Mouse (Mus musculus) hindbrain, embryonic 16.5 days (tissue): ENCODE measurements around the gene 0610030E20Rik. TPM values are rescaled to one million over a fixed set of nuclear protein-coding genes. Genes with fewer than 3 reads are reported as not detected.

ENCODE experiments used
- ATAC-seq: fragments of 200-750 bp; cut with Nextera tagmentation; 2 replicates; pipeline ENCODE4 v1.8.0; 2017; ENCODE audit warnings: moderate TSS enrichment, moderate library complexity
- H3K27ac ChIP-seq: fragments of 300-500 bp; sonication (generic); 2 replicates; pipeline ENCODE4 v1.5.1; 2014; ENCODE audit warnings: low read depth, mild to moderate bottlenecking, control low read depth, low read length, moderate library complexity
- H3K27me3 ChIP-seq: fragments of 300-500 bp; sonication (generic); replicated peaks from 2 replicates; pipeline ENCODE4 v1.6.1; 2014; ENCODE audit warnings: low read length; ENCODE audit not compliant: control insufficient read depth, insufficient read depth
- H3K36me3 ChIP-seq: fragments of 300-500 bp; sonication (generic); 2 replicates; pipeline ENCODE4 v1.6.1; 2014; ENCODE audit warnings: mild to moderate bottlenecking, low read length, moderate library complexity, mixed read lengths; ENCODE audit not compliant: control insufficient read depth, insufficient read depth
- H3K4me1 ChIP-seq: fragments of 300-500 bp; sonication (generic); 2 replicates; pipeline ENCODE4 v1.6.1; 2014; ENCODE audit warnings: low read depth, low read length; ENCODE audit not compliant: control insufficient read depth, insufficient read depth
- H3K4me2 ChIP-seq: fragments of 300-500 bp; sonication (generic); 2 replicates; pipeline ENCODE4 v1.6.1; 2014; ENCODE audit warnings: mild to moderate bottlenecking, low read length, control low read depth, moderate library complexity
- H3K4me3 ChIP-seq: fragments of 300-500 bp; sonication (generic); 2 replicates; pipeline ENCODE4 v1.5.1; 2014; ENCODE audit warnings: mild to moderate bottlenecking, low read length, control low read depth, moderate library complexity
- H3K9ac ChIP-seq: fragments of 300-500 bp; sonication (generic); 2 replicates; pipeline ENCODE4 v1.6.1; 2014; ENCODE audit warnings: low read depth, mild to moderate bottlenecking, control low read depth, low read length, moderate library complexity
- H3K9me3 ChIP-seq: fragments of 300-500 bp; sonication (generic); 2 replicates; pipeline ENCODE4 v1.6.1; 2014; ENCODE audit warnings: mild to moderate bottlenecking, low read length, moderate library complexity; ENCODE audit not compliant: control insufficient read depth
- WGBS: fragments of 180-500 bp; shearing (Covaris S2); extraction: QIAGEN DNeasy Blood & Tissue Kit; methylation state at CpG from one replicate; pipeline ENCODE4 v1.1.7; 2014; 5-methylcytosine and 5-hydroxymethylcytosine counted together
- polyA plus RNA-seq: library from polyadenylated mRNA; unstranded; fragments of >200 nt; fragmentation: Nextera tagmentation; extraction: Ambion mirVana; gene quantifications from 2 replicates; pipeline ENCODE4 v1.2.1, GENCODE M21; 2015

The 0610030E20Rik gene
- polyA plus RNA-seq, 1 experiment from 2014 or later: 17.3 TPM

DNA sequence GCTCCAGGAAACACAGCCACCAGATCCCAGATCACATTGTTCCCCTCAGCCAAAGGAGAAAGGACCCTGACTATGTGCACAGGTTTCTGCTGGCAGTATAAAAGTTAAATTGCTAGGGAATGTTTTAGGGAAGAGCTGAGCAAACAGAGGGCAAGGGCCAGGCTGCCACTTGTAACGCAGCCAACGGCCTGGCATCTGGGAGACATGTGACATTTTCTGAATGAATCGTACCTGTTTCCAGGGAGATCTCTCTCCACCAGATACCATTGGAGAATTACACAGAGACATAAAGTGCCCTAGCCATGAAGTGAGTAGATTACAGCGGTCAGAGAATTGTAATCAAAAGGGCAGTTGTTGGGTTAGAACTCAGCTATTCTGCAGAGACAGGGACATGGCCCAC is 26.1 kb downstream of the 0610030E20Rik start:
- WGBS: 77% methylated on average over 4 of the region's 4 CpGs
- H3K36me3 ChIP-seq: no peaks in the 10 kb centered on the region
- no peaks in the 10 kb centered on the region for H3K27me3 ChIP-seq
- no peaks in the 10 kb centered on the region for H3K4me1 ChIP-seq
- H3K9me3 ChIP-seq: no peaks in the 10 kb centered on the region
- H3K27ac ChIP-seq: no peak overlapping the region
- ATAC-seq: no peak
- no peak overlapping the region for H3K4me3 ChIP-seq
- H3K4me2 ChIP-seq: no peak overlapping the region
- no peak overlapping the region for H3K9ac ChIP-seq

GRCm38 (mm10) chr6:72374206-72374605 is 27.1 kb downstream of the 0610030E20Rik start:
- no peak overlapping the region for H3K4me3 ChIP-seq
- ATAC-seq: no peak
- H3K27ac ChIP-seq: no peak overlapping the region
- WGBS: 68% methylated on average over 7 of the region's 7 CpGs
- H3K9me3 ChIP-seq: no peaks in the 10 kb centered on the region
- H3K9ac ChIP-seq: no peak overlapping the region
- H3K27me3 ChIP-seq: peaks cover 2% of the 10 kb centered on the region
- H3K4me2 ChIP-seq: no peak overlapping the region
- no peaks in the 10 kb centered on the region for H3K36me3 ChIP-seq
- no peaks in the 10 kb centered on the region for H3K4me1 ChIP-seq

GRCm38 (mm10) chr6:72374820-72375563 is 27.9 kb downstream of the 0610030E20Rik start:
- 83% methylated on average over 15 of the region's 15 CpGs for WGBS
- Histone ChIP-seq H3K4me1 (no peaks in the 10 kb centered on the region), H3K4me3 (no peak overlapping the region), H3K27me3 (peaks cover 8% of the 10 kb centered on the region), H3K27ac (no peak overlapping the region), H3K36me3 (no peaks in the 10 kb centered on the region), H3K9me3 (no peaks in the 10 kb centered on the region), H3K9ac (no peak overlapping the region), H3K4me2 (no peak overlapping the region)
- no peak for ATAC-seq

DNA sequence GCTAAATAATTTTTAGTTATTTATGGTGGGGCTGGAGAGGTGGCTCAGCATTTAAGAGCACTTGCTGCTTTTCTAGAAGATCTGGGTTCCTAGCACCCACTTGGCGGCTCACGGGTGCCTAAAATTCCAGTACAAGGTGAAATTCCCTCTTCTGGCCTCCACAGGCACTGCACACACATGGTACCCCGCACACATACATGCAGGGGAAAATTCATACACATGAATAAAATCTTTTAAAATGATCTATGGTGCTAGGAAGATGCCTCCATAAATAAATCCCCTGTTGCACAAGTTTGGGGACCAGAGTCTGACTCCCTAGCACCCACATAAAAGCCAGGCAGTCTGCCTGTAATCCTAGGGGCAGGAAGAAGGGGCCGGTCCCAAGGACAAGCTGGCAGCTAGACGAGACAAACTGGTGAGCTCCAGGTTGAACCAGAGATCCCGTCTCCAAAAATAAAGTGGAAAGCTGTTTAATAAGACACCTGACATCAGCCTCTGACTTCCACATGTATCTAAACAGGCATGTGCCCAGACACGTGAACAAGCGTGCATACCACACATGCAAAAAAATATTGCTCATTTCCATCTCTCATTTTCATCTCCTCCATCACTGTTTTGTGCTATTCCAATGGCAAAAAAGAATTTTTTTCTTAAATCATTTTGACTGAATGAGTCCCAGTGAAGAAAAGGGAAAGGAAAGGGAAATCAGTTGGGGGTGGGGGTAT is 31.6 kb downstream of the 0610030E20Rik start:
- H3K4me2 ChIP-seq: no peak overlapping the region
- no peak overlapping the region for H3K27ac ChIP-seq
- ATAC-seq: no peak
- H3K4me1 ChIP-seq: peaks cover 4% of the 10 kb centered on the region
- H3K27me3 ChIP-seq: peaks cover 10% of the 10 kb centered on the region
- H3K9me3 ChIP-seq: no peaks in the 10 kb centered on the region
- WGBS: 86% methylated on average over 8 of the region's 8 CpGs
- no peak overlapping the region for H3K4me3 ChIP-seq
- H3K9ac ChIP-seq: no peak overlapping the region
- H3K36me3 ChIP-seq: no peaks in the 10 kb centered on the region

DNA sequence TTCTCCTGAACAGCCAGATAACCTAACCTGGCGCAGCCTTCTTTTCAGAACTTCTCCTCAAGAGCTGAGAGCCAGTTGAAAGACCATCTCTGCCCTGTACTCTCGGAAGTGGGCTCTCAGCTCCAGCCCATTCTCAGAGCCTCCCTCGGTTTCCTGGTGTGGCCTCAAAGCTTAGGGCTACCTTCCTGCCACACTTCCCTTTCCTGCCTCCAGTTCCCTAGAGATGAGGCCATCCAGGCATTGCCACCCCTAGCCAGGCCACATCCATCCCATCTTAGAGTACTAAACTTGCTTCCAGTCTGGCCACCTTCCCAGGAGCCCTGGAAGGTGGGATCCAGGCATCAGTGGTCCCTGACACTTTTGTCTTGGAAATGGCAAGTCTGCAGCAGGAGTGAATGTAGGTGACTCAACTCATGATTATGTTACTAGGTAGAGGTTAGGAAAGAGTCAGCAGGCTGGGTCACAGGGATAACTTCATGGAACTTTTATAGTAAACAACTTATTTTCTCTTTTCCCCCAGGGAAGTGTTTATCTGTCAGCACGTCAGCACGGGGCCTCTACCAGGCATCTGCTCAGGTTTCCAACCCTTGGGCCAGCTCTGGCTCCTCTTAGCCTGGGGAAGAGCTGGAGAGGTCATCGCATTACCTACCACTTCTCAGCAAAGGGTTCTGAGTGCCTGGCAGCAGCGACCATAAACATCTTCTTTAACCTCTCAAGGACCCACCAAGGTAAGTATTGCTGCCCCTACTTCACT is 32.4 kb downstream of the 0610030E20Rik start:
- H3K4me2 ChIP-seq: peak overlapping the region; percentile 62
- no peak for ATAC-seq
- H3K9ac ChIP-seq: no peak overlapping the region; the same call in 1 of the 2 replicates
- peak overlapping the region; percentile 44 for H3K4me3 ChIP-seq
- H3K27me3 ChIP-seq: peaks cover 10% of the 10 kb centered on the region
- peaks cover 4% of the 10 kb centered on the region for H3K4me1 ChIP-seq
- WGBS: 45% methylated on average over 7 of the region's 7 CpGs
- no peaks in the 10 kb centered on the region for H3K9me3 ChIP-seq
- H3K27ac ChIP-seq: no peak overlapping the region
- no peaks in the 10 kb centered on the region for H3K36me3 ChIP-seq

GRCm38 (mm10) chr6:72380131-72380770 is 33.1 kb downstream of the 0610030E20Rik start, which contains the start of gene Vamp5:
Gene Vamp5 (minus strand): TSS chr6:72380468.
- no peak within 1 kb of the TSS for H3K27ac ChIP-seq
- peak within 1 kb of the TSS; percentile 44 for H3K4me3 ChIP-seq
- ATAC-seq: 0 out of 2 replicates have a peak, but pooled peaks have one; percentile 40
- H3K4me1 ChIP-seq: peaks cover 4% of the 10 kb centered on the region
- peaks cover 10% of the 10 kb centered on the region for H3K27me3 ChIP-seq
- H3K9ac ChIP-seq: peak within 1 kb of the TSS; percentile 54
- no peaks in the 10 kb centered on the region for H3K9me3 ChIP-seq
- peak within 1 kb of the TSS; percentile 62 for H3K4me2 ChIP-seq
- 3% methylated on average over 43 of the region's 49 CpGs for WGBS
- H3K36me3 ChIP-seq: no peaks in the 10 kb centered on the region

DNA sequence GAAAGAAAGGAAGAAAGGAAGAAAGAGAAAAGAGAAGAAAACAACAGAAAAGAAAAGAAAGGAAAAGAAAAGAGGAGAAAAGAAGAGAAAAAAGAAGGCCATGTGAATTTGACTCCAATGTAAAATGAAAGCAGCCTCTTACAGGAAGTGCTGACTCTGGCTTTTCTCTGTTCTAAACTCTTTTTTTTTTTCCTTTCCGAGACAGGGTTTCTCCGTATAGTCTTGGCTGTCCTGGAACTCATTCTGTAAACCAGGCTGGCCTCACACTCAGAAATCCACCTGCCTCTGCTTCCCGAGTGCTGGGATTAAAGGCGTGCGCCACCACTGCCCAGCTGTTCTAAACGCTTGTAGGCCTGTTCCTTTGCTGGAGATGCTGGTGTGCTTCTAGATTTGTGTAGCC is 35.4 kb downstream of the 0610030E20Rik start:
- no peak overlapping the region for H3K4me2 ChIP-seq
- H3K9me3 ChIP-seq: no peaks in the 10 kb centered on the region
- ATAC-seq: no peak
- 85% methylated on average over 6 of the region's 6 CpGs for WGBS
- peaks cover 10% of the 10 kb centered on the region for H3K27me3 ChIP-seq
- H3K4me1 ChIP-seq: peaks cover 4% of the 10 kb centered on the region
- H3K36me3 ChIP-seq: no peaks in the 10 kb centered on the region
- H3K9ac ChIP-seq: no peak overlapping the region
- H3K27ac ChIP-seq: no peak overlapping the region
- H3K4me3 ChIP-seq: no peak overlapping the region

- ATAC-seq: no peak
- WGBS: 90% methylated on average over 6 of the region's 6 CpGs
These were observed 36.2 kb downstream of the 0610030E20Rik start for GRCm38 (mm10) chr6:72383142-72383820.

More at GRCm38 (mm10) chr6:72383142-72383820, 36.2 kb downstream of the 0610030E20Rik start:
- Histone ChIP-seq H3K4me1 (peaks cover 4% of the 10 kb centered on the region), H3K27me3 (peaks cover 10% of the 10 kb centered on the region), H3K36me3 (no peaks in the 10 kb centered on the region), H3K4me2 (no peak overlapping the region), H3K9me3 (no peaks in the 10 kb centered on the region), H3K4me3 (no peak overlapping the region), H3K9ac (no peak overlapping the region), H3K27ac (no peak overlapping the region)
